Mouse (Mus musculus) myocyte (in vitro differentiated cells): ENCODE measurements around the gene Dhrs11.
"Not testable (repeated sequence)": the region's sequence is repeated elsewhere in the genome, so short reads cannot be mapped to it uniquely, and the experiment has no call there.

Source experiments
- E2F4 ChIP-seq: IDR thresholded peaks from one replicate; pipeline ENCODE4 v1.6.1; 2011; ENCODE audit warnings: mild to moderate bottlenecking, control low read depth, moderate library complexity; ENCODE audit not compliant: insufficient read depth
- MAX ChIP-seq: IDR thresholded peaks from one replicate; pipeline ENCODE4 v1.6.1; 2011; ENCODE audit warnings: low read depth, mild to moderate bottlenecking, control low read depth
- MYOD1 ChIP-seq, 3 experiments: IDR thresholded peaks; one replicate each; pipeline ENCODE4 v1.6.1; 2011; ENCODE audit warnings: control low read depth in 2 of 3, low read depth in 2 of 3, mild to moderate bottlenecking in 2 of 3, moderate library complexity in 1 of 3; ENCODE audit not compliant: insufficient read length in 2 of 3, control insufficient read depth in 1 of 3
- MYOG ChIP-seq, 3 experiments: IDR thresholded peaks; one replicate each; pipeline ENCODE4 v1.6.1; 2011; ENCODE audit warnings: control low read depth in 2 of 3, low read depth in 2 of 3, mild to moderate bottlenecking in 2 of 3; ENCODE audit not compliant: insufficient read length in 2 of 3, control insufficient read depth in 1 of 3, insufficient read depth in 1 of 3
- POLR2A ChIP-seq: IDR thresholded peaks from one replicate; pipeline ENCODE4 v1.6.1; 2011; ENCODE audit warnings: low read depth, mild to moderate bottlenecking, control low read depth, moderate library complexity; ENCODE audit not compliant: insufficient read length
- SRF ChIP-seq: IDR thresholded peaks from one replicate; pipeline ENCODE4 v1.6.1; 2011; ENCODE audit warnings: low read depth; ENCODE audit not compliant: control insufficient read depth, insufficient read length
- TCF12 ChIP-seq: IDR thresholded peaks from one replicate; pipeline ENCODE4 v1.6.1; 2011; ENCODE audit warnings: mild to moderate bottlenecking, control low read depth; ENCODE audit not compliant: poor library complexity, insufficient read depth, severe bottlenecking
- USF1 ChIP-seq: IDR thresholded peaks from one replicate; pipeline ENCODE4 v1.6.1; 2011; ENCODE audit warnings: low read depth, mild to moderate bottlenecking, control low read depth, moderate library complexity

DNA sequence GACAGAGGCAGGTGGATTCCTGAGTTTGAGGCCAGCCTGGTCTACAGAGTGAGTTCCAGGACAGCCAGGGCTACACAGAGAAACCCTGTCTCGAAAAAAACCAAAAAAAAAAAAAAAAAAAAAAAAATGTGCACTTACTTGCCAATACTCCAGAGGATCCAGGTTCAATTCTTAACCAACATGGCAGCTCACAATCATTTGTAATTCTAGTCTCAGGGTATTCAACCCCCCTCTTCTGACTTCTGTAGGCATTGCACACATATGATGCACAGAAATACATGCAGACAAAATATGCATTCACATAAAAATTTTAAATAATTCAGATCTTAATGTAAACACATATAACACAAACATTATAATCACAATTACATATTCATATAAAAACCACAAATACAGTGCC, 47.2 kb upstream of the Dhrs11 start:
- not testable (repeated sequence) for TF ChIP-seq POLR2A; TCF12; SRF; MAX; USF1; E2F4; MYOG (IDR thresholded peaks at IDR 0.05; ENCODE audit: control insufficient read depth in 1 of 3, insufficient read depth in 1 of 3, insufficient read length in 2 of 3, low read depth in 2 of 3); MYOD1 (IDR thresholded peaks at IDR 0.05; ENCODE audit: control insufficient read depth in 1 of 3, insufficient read length in 2 of 3, low read depth in 2 of 3)
